Mouse (Mus musculus) layer of hippocampus, postnatal 25 days (tissue): ENCODE measurements around the gene Zswim9. TPM values are rescaled to one million over a fixed set of nuclear protein-coding genes. Genes with fewer than 3 reads are reported as not detected.

ENCODE experiments used
- DNase-seq, 2 experiments: peaks; one replicate each; pipeline ENCODE4 v3.0.0; 2022; ENCODE audit warnings: mixed read lengths in 2 of 2, low spot score in 1 of 2; ENCODE audit errors: extremely low spot score in 1 of 2
- total RNA-seq, 2 experiments: library from RNA; stranded (reverse); gene quantifications; 2 replicates each; pipeline ENCODE4 v1.2.3; 2021

The Zswim9 gene
- total RNA-seq, 2 experiments from 2014 or later = 12.6 to 15.2 TPM

GRCm38 (mm10) chr7:13271704-13272103 lies 6.8 kb downstream of the Zswim9 start:
- DNase-seq = no peak

- no peak for DNase-seq
Measured at GRCm38 (mm10) chr7:13269394-13269793, 9.1 kb downstream of the Zswim9 start.

- DNase-seq = no peak
Measured at GRCm38 (mm10) chr7:13268749-13269260, 9.7 kb downstream of the Zswim9 start.

- no peak for DNase-seq
Measured at GRCm38 (mm10) chr7:13264396-13264795, 14.1 kb downstream of the Zswim9 start.

- DNase-seq = no peak
Measured at GRCm38 (mm10) chr7:13263851-13264250, 14.7 kb downstream of the Zswim9 start.

- no peak for DNase-seq
Measured at GRCm38 (mm10) chr7:13260746-13261700, 17.5 kb downstream of the Zswim9 start.

- DNase-seq = no peak
Measured at GRCm38 (mm10) chr7:13212720-13213119, 65.8 kb downstream of the Zswim9 start, which contains the start of gene Vmn1r89. Gene Vmn1r89 (plus strand): TSS chr7:13213020.

Other genes with a start within 250 kb of the Zswim9 start
- 100 to 1,000 TPM; 128 to 149 TPM for gene Chmp2a, start 243.9 kb downstream of the Zswim9 start, total RNA-seq
- 100 to 1,000 TPM; 197 to 209 TPM for gene Ube2m, start 240.4 kb downstream of the Zswim9 start, total RNA-seq
- 10 to 100 TPM; 12.8 to 18.0 TPM for gene Mzf1, start 224.0 kb downstream of the Zswim9 start, total RNA-seq
- gene Vmn1r85, start 183.5 kb downstream of the Zswim9 start, total RNA-seq = not detected
- not detected for gene Vmn1r86, start 158.8 kb downstream of the Zswim9 start, total RNA-seq
- not detected for gene Vmn1r87, start 138.6 kb downstream of the Zswim9 start, total RNA-seq
- under 1 TPM; 0.14 to 0.15 TPM for gene Vmn1r88, start 119.2 kb downstream of the Zswim9 start, total RNA-seq
- gene Vmn1r89, start 65.7 kb downstream of the Zswim9 start, total RNA-seq = not detected
- 1 to 10 TPM; 5.0 to 6.4 TPM for gene Lig1, start 1.4 kb downstream of the Zswim9 start, total RNA-seq
- gene Pla2g4c, start 45.9 kb upstream of the Zswim9 start, total RNA-seq = under 1 TPM; 0.20 to 0.23 TPM
- not detected for gene Cabp5, start 119.4 kb upstream of the Zswim9 start, total RNA-seq
- gene Bsph1, start 172.1 kb upstream of the Zswim9 start, total RNA-seq = not detected